Mouse (Mus musculus): ENCODE data around the gene Pagr1b.

DNA sequence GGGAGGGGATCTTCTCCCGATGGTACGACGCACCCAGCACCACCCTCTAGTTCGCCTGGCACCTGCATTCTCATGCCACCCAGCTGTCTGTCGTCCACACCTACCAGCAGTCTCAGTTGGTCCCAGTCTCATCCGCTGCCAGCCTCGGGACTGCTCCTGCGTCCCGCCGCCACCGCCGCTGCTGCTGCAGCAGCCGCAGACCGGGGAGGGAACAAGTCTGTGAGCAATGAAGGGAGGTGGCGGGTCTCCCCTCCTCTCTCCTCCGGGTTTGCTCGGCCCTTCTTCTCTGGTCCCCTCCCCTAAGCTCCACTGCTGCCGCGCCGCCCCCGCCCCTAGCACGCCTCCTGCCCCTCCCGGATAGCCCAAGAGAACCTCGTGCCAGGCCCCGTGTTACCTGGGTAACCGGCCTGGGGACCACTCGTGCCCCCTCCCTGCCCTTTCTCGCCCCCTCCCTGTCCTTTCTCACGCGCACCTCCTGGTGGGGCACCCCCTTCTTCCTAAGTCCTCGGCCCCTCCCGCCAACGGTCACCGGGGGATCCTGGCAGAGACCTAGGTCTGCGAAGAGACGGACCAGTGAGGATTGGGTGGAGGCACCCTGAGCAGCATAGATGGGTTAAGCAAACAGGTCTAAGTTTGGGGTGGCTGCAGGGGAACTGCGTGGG lies 4.7 kb upstream of the Pagr1b start, which contains the start of the genes Gm42742 and Prrt2:
- TF ChIP-seq CTCF (IDR thresholded peaks at IDR 0.05; ENCODE audit: borderline replicate concordance, extremely low read depth, insufficient read depth, insufficient read length) (no peak), POLR2A (IDR thresholded peaks at IDR 0.05; ENCODE audit: borderline replicate concordance, extremely low read depth, insufficient read depth, insufficient read length, poor library complexity, severe bottlenecking) (peak; percentile 28; the same call in 1 of the 2 replicates)
